Mouse (Mus musculus) myocyte (in vitro differentiated cells): Measurements from ENCODE around the gene Hltf. TPM values are rescaled to one million over a fixed set of nuclear protein-coding genes. Genes with fewer than 3 reads are reported as not detected.
"Not testable (repeated sequence)": the region's sequence is repeated elsewhere in the genome, so short reads cannot be mapped to it uniquely, and the experiment has no call there.

Source experiments
- H3K27me3 ChIP-seq: one replicate; pipeline ENCODE4 v1.6.1; 2011; ENCODE audit not compliant: control insufficient read depth, insufficient read depth, insufficient read length
- H3K36me3 ChIP-seq: one replicate; pipeline ENCODE4 v1.6.1; 2011; ENCODE audit not compliant: control insufficient read depth, insufficient read depth
- H3K4me2 ChIP-seq: one replicate; pipeline ENCODE4 v1.6.1; 2011; ENCODE audit warnings: low read depth, control low read depth
- H3K4me3 ChIP-seq: one replicate; pipeline ENCODE4 v1.5.1; 2011; ENCODE audit warnings: mild to moderate bottlenecking, control low read depth, moderate library complexity
- H3K79me2 ChIP-seq: one replicate; pipeline ENCODE4 v1.6.1; 2011; ENCODE audit not compliant: control insufficient read depth, insufficient read depth
- H3ac ChIP-seq: one replicate; pipeline ENCODE4 v1.6.1; 2011; ENCODE audit not compliant: control insufficient read depth, insufficient read length
- CEBPB ChIP-seq: IDR thresholded peaks from 2 replicates; pipeline ENCODE4 v1.6.1; 2011; ENCODE audit warnings: mild to moderate bottlenecking, moderate library complexity; ENCODE audit not compliant: poor library complexity, insufficient read depth, severe bottlenecking
- E2F4 ChIP-seq: IDR thresholded peaks from one replicate; pipeline ENCODE4 v1.6.1; 2011; ENCODE audit warnings: mild to moderate bottlenecking, control low read depth, moderate library complexity; ENCODE audit not compliant: insufficient read depth
- MAX ChIP-seq: IDR thresholded peaks from one replicate; pipeline ENCODE4 v1.6.1; 2011; ENCODE audit warnings: low read depth, mild to moderate bottlenecking, control low read depth
- MYOD1 ChIP-seq, 3 experiments: IDR thresholded peaks; one replicate each; pipeline ENCODE4 v1.6.1; 2011; ENCODE audit warnings: control low read depth in 2 of 3, low read depth in 2 of 3, mild to moderate bottlenecking in 2 of 3, moderate library complexity in 1 of 3; ENCODE audit not compliant: insufficient read length in 2 of 3, control insufficient read depth in 1 of 3
- MYOG ChIP-seq, 3 experiments: IDR thresholded peaks; one replicate each; pipeline ENCODE4 v1.6.1; 2011; ENCODE audit warnings: control low read depth in 2 of 3, low read depth in 2 of 3, mild to moderate bottlenecking in 2 of 3; ENCODE audit not compliant: insufficient read length in 2 of 3, control insufficient read depth in 1 of 3, insufficient read depth in 1 of 3
- POLR2A ChIP-seq: IDR thresholded peaks from one replicate; pipeline ENCODE4 v1.6.1; 2011; ENCODE audit warnings: low read depth, mild to moderate bottlenecking, control low read depth, moderate library complexity; ENCODE audit not compliant: insufficient read length
- POLR2AphosphoS2 ChIP-seq: IDR thresholded peaks from one replicate; pipeline ENCODE4 v1.6.1; 2011; ENCODE audit warnings: low read depth, control low read depth; ENCODE audit not compliant: insufficient read length
- REST ChIP-seq: IDR thresholded peaks from one replicate; pipeline ENCODE4 v1.6.1; 2011; ENCODE audit warnings: mild to moderate bottlenecking, control low read depth, moderate library complexity; ENCODE audit not compliant: insufficient read depth, insufficient read length
- SRF ChIP-seq: IDR thresholded peaks from one replicate; pipeline ENCODE4 v1.6.1; 2011; ENCODE audit warnings: low read depth; ENCODE audit not compliant: control insufficient read depth, insufficient read length
- TCF12 ChIP-seq: IDR thresholded peaks from one replicate; pipeline ENCODE4 v1.6.1; 2011; ENCODE audit warnings: mild to moderate bottlenecking, control low read depth; ENCODE audit not compliant: poor library complexity, insufficient read depth, severe bottlenecking
- TCF3 ChIP-seq: IDR thresholded peaks from one replicate; pipeline ENCODE4 v1.6.1; 2011; ENCODE audit warnings: low read depth, control low read depth; ENCODE audit not compliant: insufficient read length
- USF1 ChIP-seq: IDR thresholded peaks from one replicate; pipeline ENCODE4 v1.6.1; 2011; ENCODE audit warnings: low read depth, mild to moderate bottlenecking, control low read depth, moderate library complexity
- polyA plus RNA-seq: library from polyadenylated mRNA; unstranded; fragments of >200 nt; fragmentation: generic; extraction: Trizol; gene quantifications from one replicate; pipeline ENCODE4 v1.2.1, GENCODE M21; 2012; ENCODE audit warnings: missing spikeins

Hltf gene
- polyA plus RNA-seq: 1.3 TPM

GRCm38 (mm10) chr3:20057306-20058196, at the start of gene Hltf:
Hltf (plus strand) TSS chr3:20057811.
- H3K79me2 ChIP-seq: peaks cover 4% of the 10 kb centered on the region
- TF ChIP-seq POLR2AphosphoS2 (peak; percentile 29), CEBPB (no peak), POLR2A (peak; percentile 67), E2F4 (peak; percentile 86)
- no peaks in the 10 kb centered on the region for H3K27me3 ChIP-seq
- peak within 1 kb of the TSS; percentile 81 for H3K4me3 ChIP-seq
- no peaks in the 10 kb centered on the region for H3K36me3 ChIP-seq
- peak within 1 kb of the TSS; percentile 95 for H3K4me2 ChIP-seq
- H3ac ChIP-seq: no peak within 1 kb of the TSS

GRCm38 (mm10) chr3:20010464-20010863, 47.1 kb upstream of the Hltf start:
- Histone ChIP-seq H3ac (no peak overlapping the region), H3K36me3 (peaks cover 15% of the 10 kb centered on the region)
- TF ChIP-seq TCF3 (no peak), CEBPB (no peak), POLR2A (no peak), MYOG (IDR thresholded peaks at IDR 0.05; ENCODE audit: control insufficient read depth in 1 of 3, insufficient read depth in 1 of 3, insufficient read length in 2 of 3, low read depth in 2 of 3) (no peak), TCF12 (no peak), MYOD1 (IDR thresholded peaks at IDR 0.05; ENCODE audit: control insufficient read depth in 1 of 3, insufficient read length in 2 of 3, low read depth in 2 of 3) (no peak), USF1 (no peak), E2F4 (no peak), MAX (no peak), POLR2AphosphoS2 (no peak), SRF (no peak), REST (no peak)

DNA sequence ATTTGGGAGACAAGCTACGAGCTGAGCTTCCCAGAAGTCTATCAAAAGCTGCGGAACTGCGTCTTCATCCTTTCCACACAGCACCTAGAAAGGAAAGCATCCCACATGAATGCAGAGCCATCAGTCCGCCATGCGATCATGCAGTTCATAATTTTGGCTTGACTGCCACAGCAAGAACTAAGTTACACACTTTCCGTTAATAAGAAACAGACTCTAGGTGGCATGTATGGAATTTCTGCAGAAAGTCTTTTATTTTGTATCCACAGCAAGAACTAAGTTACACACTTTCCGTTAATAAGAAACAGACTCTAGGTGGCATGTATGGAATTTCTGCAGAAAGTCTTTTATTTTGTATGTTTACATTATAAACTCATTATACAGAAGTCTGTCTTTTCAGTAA, 46.7 kb upstream of the Hltf start:
- H3ac ChIP-seq, H3K4me2 ChIP-seq, H3K79me2 ChIP-seq, H3K4me3 ChIP-seq, H3K27me3 ChIP-seq: not testable (repeated sequence)
- H3K36me3 ChIP-seq: peaks cover 19% of the 10 kb centered on the region

More at GRCm38 (mm10) chr3:20010464-20010863, 47.1 kb upstream of the Hltf start:
- H3K79me2 ChIP-seq: no peaks in the 10 kb centered on the region
- H3K4me3 ChIP-seq: no peak overlapping the region
- no peaks in the 10 kb centered on the region for H3K27me3 ChIP-seq
- no peak overlapping the region for H3K4me2 ChIP-seq

DNA sequence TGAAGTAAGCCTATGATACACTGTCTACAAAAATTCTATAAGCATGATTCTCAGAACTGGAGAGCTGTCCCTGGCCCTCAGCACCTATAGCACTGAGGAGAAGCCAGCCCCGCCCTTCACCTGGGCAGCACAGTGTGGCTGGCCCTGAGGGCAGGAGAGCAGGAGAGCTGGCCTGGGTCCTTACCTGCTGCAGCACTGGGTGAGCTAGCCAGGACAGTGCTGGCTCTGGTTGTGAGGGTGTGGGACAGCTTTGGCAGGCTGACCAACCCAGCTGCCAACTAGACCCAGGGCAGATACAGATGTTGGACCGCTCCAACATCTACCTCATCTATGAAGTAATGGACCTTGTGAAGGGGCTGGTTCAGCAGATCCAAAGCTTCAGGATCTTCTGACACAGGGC, 43.2 kb upstream of the Hltf start:
- Histone ChIP-seq H3K4me3 (no peak overlapping the region), H3K79me2 (no peaks in the 10 kb centered on the region), H3K4me2 (no peak overlapping the region), H3K36me3 (peaks cover 28% of the 10 kb centered on the region), H3K27me3 (no peaks in the 10 kb centered on the region), H3ac (no peak overlapping the region)
- TF ChIP-seq CEBPB: no peak
- no peak for TF ChIP-seq E2F4
- TF ChIP-seq POLR2AphosphoS2: no peak
- no peak for TF ChIP-seq TCF3
- TF ChIP-seq MYOD1 (IDR thresholded peaks at IDR 0.05; ENCODE audit: control insufficient read depth in 1 of 3, insufficient read length in 2 of 3, low read depth in 2 of 3): no peak
- no peak for TF ChIP-seq SRF
- TF ChIP-seq MAX: no peak
- no peak for TF ChIP-seq TCF12
- TF ChIP-seq USF1: no peak
- TF ChIP-seq POLR2A: no peak
- TF ChIP-seq REST: no peak
- TF ChIP-seq MYOG (IDR thresholded peaks at IDR 0.05; ENCODE audit: control insufficient read depth in 1 of 3, insufficient read depth in 1 of 3, insufficient read length in 2 of 3, low read depth in 2 of 3): no peak

DNA sequence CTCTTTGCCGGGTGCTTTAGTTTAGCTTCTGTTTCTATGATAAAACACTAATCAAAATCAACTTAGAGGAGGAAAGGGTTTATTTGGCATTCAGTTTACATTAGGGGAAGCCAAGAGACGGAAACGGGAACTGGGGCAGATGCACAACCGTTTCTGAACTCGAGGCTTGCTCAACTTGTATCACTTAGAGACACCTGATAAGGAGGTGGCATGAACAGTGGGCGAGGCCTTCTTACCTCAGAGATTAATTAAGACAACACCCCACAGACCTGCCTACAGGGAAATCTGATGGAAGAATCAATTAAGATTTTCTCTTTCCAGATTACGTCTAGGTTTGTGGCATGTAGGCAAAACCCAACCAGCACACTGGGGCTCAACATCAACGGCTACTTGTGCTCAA, 39.5 kb upstream of the Hltf start:
- H3K27me3 ChIP-seq: no peaks in the 10 kb centered on the region
- H3K79me2 ChIP-seq: no peaks in the 10 kb centered on the region
- no peak overlapping the region for H3ac ChIP-seq
- H3K4me2 ChIP-seq: no peak overlapping the region
- TF ChIP-seq REST: no peak
- no peak overlapping the region for H3K4me3 ChIP-seq
- peaks cover 28% of the 10 kb centered on the region for H3K36me3 ChIP-seq
